Mouse (Mus musculus): ENCODE data around the gene Ccdc14. TPM values are rescaled to one million over a fixed set of nuclear protein-coding genes. Genes with fewer than 3 reads are reported as not detected.
A peak's percentile ranks its signal among the peaks of the same experiment; 100 is the strongest.
"Not testable (repeated sequence)": the region's sequence is repeated elsewhere in the genome, so short reads cannot be mapped to it uniquely, and the experiment has no call there.

The Ccdc14 gene
- total and polyA plus RNA-seq, 2 experiments from 2014 or later: 1.8 to 5.6 TPM

- DNase-seq (ENCODE audit: low spot score) (peak; percentile 87), ATAC-seq (ENCODE audit: low FRiP score) (0 out of 2 replicates have a peak, but pooled peaks have one; percentile 44)
- Histone ChIP-seq H3K4me2 (ENCODE audit: low read depth, low read length, poor library complexity, severe bottlenecking) (no peak overlapping the region), H3K36me3 (ENCODE audit: insufficient read depth, low read length) (no peaks in the 10 kb centered on the region), H3K9ac (replicated peaks; ENCODE audit: low read length, poor library complexity, severe bottlenecking) (no peak overlapping the region), H3K4me3 (ENCODE audit: low read depth, low read length) (no peak overlapping the region), H3K4me1 (ENCODE audit: insufficient read depth, low read length) (no peaks in the 10 kb centered on the region), H3K9me3 (ENCODE audit: low read length) (no peaks in the 10 kb centered on the region), H3K27me3 (ENCODE audit: insufficient read depth, low read length) (no peaks in the 10 kb centered on the region), H3K27ac (ENCODE audit: low read depth, low read length) (no peak overlapping the region)
- 21% methylated on average over 7 of the region's 7 CpGs for WGBS
- peak; percentile 93 for TF ChIP-seq CTCF (IDR thresholded peaks at IDR 0.05)
Measured at GRCm38 (mm10) chr16:34700165-34700827, 9.9 kb downstream of the Ccdc14 start.

GRCm38 (mm10) chr16:34700828-34701216 is 10.4 kb downstream of the Ccdc14 start:
- H3K36me3 ChIP-seq (ENCODE audit: insufficient read depth, low read length): no peaks in the 10 kb centered on the region
- H3K9ac ChIP-seq (replicated peaks; ENCODE audit: low read length, poor library complexity, severe bottlenecking): no peak overlapping the region
- DNase-seq (ENCODE audit: low spot score) (no peak), ATAC-seq (ENCODE audit: low FRiP score) (no peak)
- H3K4me3 ChIP-seq (ENCODE audit: low read depth, low read length): no peak overlapping the region
- no peak overlapping the region for H3K27ac ChIP-seq (ENCODE audit: low read depth, low read length)
- H3K27me3 ChIP-seq (ENCODE audit: insufficient read depth, low read length): no peaks in the 10 kb centered on the region
- TF ChIP-seq CTCF (IDR thresholded peaks at IDR 0.05): no peak
- no peaks in the 10 kb centered on the region for H3K9me3 ChIP-seq (ENCODE audit: low read length)
- H3K4me1 ChIP-seq (ENCODE audit: insufficient read depth, low read length): no peaks in the 10 kb centered on the region
- H3K4me2 ChIP-seq (ENCODE audit: low read depth, low read length, poor library complexity, severe bottlenecking): no peak overlapping the region
- 87% methylated on average over 6 of the region's 6 CpGs for WGBS

- no peak overlapping the region for H3K4me3 ChIP-seq (ENCODE audit: low read depth, low read length)
- DNase-seq (ENCODE audit: low spot score) (no peak), ATAC-seq (ENCODE audit: low FRiP score) (no peak)
- WGBS: 87% methylated on average over 2 of the region's 2 CpGs
- no peak for TF ChIP-seq CTCF (IDR thresholded peaks at IDR 0.05)
- H3K9me3 ChIP-seq (ENCODE audit: low read length): no peaks in the 10 kb centered on the region
- H3K4me1 ChIP-seq (ENCODE audit: insufficient read depth, low read length): no peaks in the 10 kb centered on the region
- H3K27ac ChIP-seq (ENCODE audit: low read depth, low read length): no peak overlapping the region
- no peaks in the 10 kb centered on the region for H3K36me3 ChIP-seq (ENCODE audit: insufficient read depth, low read length)
- no peak overlapping the region for H3K4me2 ChIP-seq (ENCODE audit: low read depth, low read length, poor library complexity, severe bottlenecking)
- no peak overlapping the region for H3K9ac ChIP-seq (replicated peaks; ENCODE audit: low read length, poor library complexity, severe bottlenecking)
- no peaks in the 10 kb centered on the region for H3K27me3 ChIP-seq (ENCODE audit: insufficient read depth, low read length)
Measured at GRCm38 (mm10) chr16:34706019-34706418, 15.6 kb downstream of the Ccdc14 start.

- DNase-seq (ENCODE audit: low spot score) (no peak), ATAC-seq (ENCODE audit: low FRiP score) (no peak)
- Histone ChIP-seq H3K4me1 (ENCODE audit: insufficient read depth, low read length) (no peaks in the 10 kb centered on the region), H3K4me3 (ENCODE audit: low read depth, low read length) (no peak overlapping the region), H3K9me3 (ENCODE audit: low read length) (no peaks in the 10 kb centered on the region), H3K36me3 (ENCODE audit: insufficient read depth, low read length) (no peaks in the 10 kb centered on the region), H3K9ac (replicated peaks; ENCODE audit: low read length, poor library complexity, severe bottlenecking) (no peak overlapping the region), H3K4me2 (ENCODE audit: low read depth, low read length, poor library complexity, severe bottlenecking) (no peak overlapping the region), H3K27me3 (ENCODE audit: insufficient read depth, low read length) (no peaks in the 10 kb centered on the region), H3K27ac (ENCODE audit: low read depth, low read length) (no peak overlapping the region)
- 80% methylated on average over 7 of the region's 7 CpGs for WGBS
- no peak for TF ChIP-seq CTCF (IDR thresholded peaks at IDR 0.05)
Measured at GRCm38 (mm10) chr16:34706487-34706946, 16.1 kb downstream of the Ccdc14 start.

GRCm38 (mm10) chr16:34711481-34711880 is 21.1 kb downstream of the Ccdc14 start:
- no peak overlapping the region for H3K9ac ChIP-seq (replicated peaks; ENCODE audit: low read length, poor library complexity, severe bottlenecking)
- 87% methylated on average over 3 of the region's 3 CpGs for WGBS
- H3K4me2 ChIP-seq (ENCODE audit: low read depth, low read length, poor library complexity, severe bottlenecking): no peak overlapping the region
- H3K4me3 ChIP-seq (ENCODE audit: low read depth, low read length): no peak overlapping the region
- H3K36me3 ChIP-seq (ENCODE audit: insufficient read depth, low read length): no peaks in the 10 kb centered on the region
- H3K27me3 ChIP-seq (ENCODE audit: insufficient read depth, low read length): no peaks in the 10 kb centered on the region
- ATAC-seq (ENCODE audit: low FRiP score): no peak
- no peaks in the 10 kb centered on the region for H3K4me1 ChIP-seq (ENCODE audit: insufficient read depth, low read length)
- H3K27ac ChIP-seq (ENCODE audit: low read depth, low read length): no peak overlapping the region
- TF ChIP-seq CTCF (IDR thresholded peaks at IDR 0.05): peak; percentile 77
- no peaks in the 10 kb centered on the region for H3K9me3 ChIP-seq (ENCODE audit: low read length)
- DNase-seq (ENCODE audit: low spot score): peak; percentile 26

GRCm38 (mm10) chr16:34725156-34725555 is 34.7 kb downstream of the Ccdc14 start:
- ATAC-seq (ENCODE audit: low FRiP score): no peak
- Histone ChIP-seq H3K9ac (replicated peaks; ENCODE audit: low read length, poor library complexity, severe bottlenecking) (no peak overlapping the region), H3K4me1 (ENCODE audit: insufficient read depth, low read length) (no peaks in the 10 kb centered on the region), H3K27me3 (ENCODE audit: insufficient read depth, low read length) (no peaks in the 10 kb centered on the region), H3K4me3 (ENCODE audit: low read depth, low read length) (no peak overlapping the region), H3K9me3 (ENCODE audit: low read length) (no peaks in the 10 kb centered on the region), H3K4me2 (ENCODE audit: low read depth, low read length, poor library complexity, severe bottlenecking) (no peak overlapping the region), H3K27ac (ENCODE audit: low read depth, low read length) (no peak overlapping the region), H3K36me3 (ENCODE audit: insufficient read depth, low read length) (no peaks in the 10 kb centered on the region; the same call in 1 of the 2 replicates)
- no peak for TF ChIP-seq CTCF (IDR thresholded peaks at IDR 0.05)
- WGBS: 97% methylated on average over 3 of the region's 3 CpGs
- DNase-seq (ENCODE audit: low spot score): no peak

GRCm38 (mm10) chr16:34728610-34729009 is 38.2 kb downstream of the Ccdc14 start:
- H3K9me3 ChIP-seq (ENCODE audit: low read length); H3K27me3 ChIP-seq (ENCODE audit: insufficient read depth, low read length); H3K9ac ChIP-seq (replicated peaks; ENCODE audit: low read length, poor library complexity, severe bottlenecking); H3K4me3 ChIP-seq (ENCODE audit: low read depth, low read length); ATAC-seq (ENCODE audit: low FRiP score); H3K27ac ChIP-seq (ENCODE audit: low read depth, low read length); H3K4me2 ChIP-seq (ENCODE audit: low read depth, low read length, poor library complexity, severe bottlenecking); DNase-seq (ENCODE audit: low spot score); H3K36me3 ChIP-seq (ENCODE audit: insufficient read depth, low read length); H3K4me1 ChIP-seq (ENCODE audit: insufficient read depth, low read length): not testable (repeated sequence)
